Mouse (Mus musculus) B cell, adult 2 months (primary cell): Measurements from ENCODE around the gene Copa.
A peak's percentile ranks its signal among the peaks of the same experiment; 100 is the strongest.

Experiments used
- DNase-seq, 2 experiments: peaks; one replicate each; pipeline ENCODE4 v3.0.0; 2022

Copa gene

DNA sequence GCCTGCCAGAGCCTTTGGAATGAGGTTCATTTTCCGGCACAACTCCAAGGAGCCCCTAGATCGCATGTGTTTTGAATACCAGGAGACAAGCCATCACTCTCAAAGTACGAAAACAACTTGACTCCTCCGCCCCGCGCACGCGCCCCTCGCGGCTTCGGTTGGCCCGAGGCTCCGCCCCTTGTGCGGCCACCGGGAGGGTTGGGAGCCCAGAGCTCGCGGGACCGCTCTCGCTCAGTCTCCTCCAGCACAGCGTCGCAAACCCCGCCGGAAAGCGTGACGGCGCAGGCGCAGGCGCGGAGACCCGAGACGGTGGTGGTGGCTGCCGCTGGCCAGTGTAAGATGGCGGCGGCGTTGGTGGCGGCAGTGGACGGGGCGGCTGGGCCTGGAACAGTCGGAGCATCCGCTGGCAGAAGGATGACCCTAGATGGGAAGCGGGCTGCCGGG is 65.5 kb downstream of the Copa start, which contains the start of gene Dcaf8:
TSS of gene Dcaf8 (plus strand) at position 250 of the 444 bp plus-strand sequence.
- DNase-seq, result peak; percentile 98

- peak; percentile 59 to 63 for DNase-seq
Observed at GRCm38 (mm10) chr1:172148279-172148954, 66.1 kb downstream of the Copa start.

DNA sequence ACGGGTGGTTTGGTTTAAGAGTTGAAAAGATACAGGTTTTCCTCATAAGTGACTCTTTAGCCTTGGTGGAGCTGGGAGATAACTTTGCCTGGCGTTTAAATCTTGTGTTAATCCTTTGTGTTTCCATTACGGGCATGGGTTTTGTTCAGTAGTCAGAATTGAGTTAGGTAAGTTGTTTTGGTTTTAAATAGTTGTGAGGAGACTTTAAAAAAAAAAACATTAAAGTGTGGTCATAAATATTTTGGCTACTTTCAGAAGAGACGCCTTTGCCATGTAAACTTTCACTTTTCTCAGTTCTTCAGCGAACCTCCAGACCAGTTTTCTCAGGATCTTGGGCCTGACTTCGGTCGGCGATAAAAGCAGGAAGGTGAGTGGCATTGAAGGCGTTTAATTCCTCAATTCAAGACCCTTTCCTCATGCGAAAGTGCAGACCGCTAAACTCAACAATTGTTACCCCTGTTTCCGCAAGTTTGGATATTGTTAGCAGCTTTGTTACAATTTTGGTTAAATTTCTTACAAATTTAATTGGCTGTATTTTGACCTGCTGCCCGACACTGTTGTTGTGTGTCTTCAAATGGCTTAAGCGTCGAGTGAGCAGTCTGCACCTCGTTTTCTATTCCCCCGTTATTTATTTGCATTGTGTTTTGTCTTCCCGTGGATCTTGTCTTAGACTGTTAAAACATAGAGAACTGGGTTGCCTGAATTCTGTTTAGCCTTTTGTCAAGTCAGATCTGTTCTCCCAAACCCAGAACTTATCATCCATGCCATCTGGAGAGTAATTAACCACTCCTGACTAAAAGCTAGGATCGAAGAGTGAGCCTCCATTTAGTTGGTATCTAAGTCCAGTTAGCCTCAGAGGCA is 66.9 kb downstream of the Copa start:
- peak; percentile 12 to 22 for DNase-seq

GRCm38 (mm10) chr1:172154536-172154935 is 72.2 kb downstream of the Copa start:
- no peak for DNase-seq

GRCm38 (mm10) chr1:172155518-172155917 is 73.2 kb downstream of the Copa start:
- no peak for DNase-seq

GRCm38 (mm10) chr1:172159970-172160369 is 77.6 kb downstream of the Copa start:
- no peak for DNase-seq

DNA sequence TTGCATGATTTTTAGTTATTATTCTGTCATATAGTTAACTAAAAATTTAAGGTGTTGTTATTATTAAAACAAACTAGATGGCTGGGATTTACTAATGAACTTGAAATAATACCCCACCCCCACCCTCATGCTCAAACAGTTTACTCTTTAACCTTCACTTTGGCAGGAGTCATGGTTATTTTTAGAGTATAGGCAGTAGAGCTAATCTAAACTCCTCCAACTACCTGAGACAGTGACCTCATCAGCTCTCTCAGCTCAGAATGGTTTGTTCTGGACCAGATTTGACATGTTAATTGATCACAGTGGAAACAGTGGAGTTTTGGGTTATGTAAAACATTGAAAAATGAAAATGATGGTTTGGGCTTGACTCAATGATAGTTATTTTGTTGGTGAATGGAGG is 78.2 kb downstream of the Copa start:
- DNase-seq, result no peak

DNA sequence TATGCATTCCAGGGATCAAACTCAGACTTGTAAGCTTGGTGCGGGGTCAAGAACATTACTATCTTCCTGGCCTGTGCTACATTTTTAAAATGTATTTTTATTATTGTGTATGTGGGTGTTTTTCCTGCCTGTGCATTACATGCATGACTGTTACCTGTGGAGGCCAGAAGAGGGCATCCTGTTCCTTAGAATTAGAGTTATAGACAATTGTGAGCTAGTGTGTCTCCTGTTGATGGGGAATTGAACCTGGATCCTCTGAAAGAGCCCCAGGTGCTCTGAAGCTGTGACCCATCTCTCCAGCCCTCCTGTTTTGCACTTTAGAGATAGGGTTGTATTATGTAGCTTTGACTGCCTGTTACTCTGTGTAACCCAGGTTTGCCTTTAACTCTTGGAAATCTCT is 79.7 kb downstream of the Copa start:
- DNase-seq, result peak; percentile 49 to 63

GRCm38 (mm10) chr1:172162959-172163358 is 80.6 kb downstream of the Copa start:
- no peak for DNase-seq

GRCm38 (mm10) chr1:172167911-172168310 is 85.6 kb downstream of the Copa start:
- DNase-seq, result no peak

- DNase-seq, result no peak
Observed at GRCm38 (mm10) chr1:172169809-172170208, 87.5 kb downstream of the Copa start.
